ENCODE assay signal across 12 mouse cellular contexts in the genomic region with DNA sequence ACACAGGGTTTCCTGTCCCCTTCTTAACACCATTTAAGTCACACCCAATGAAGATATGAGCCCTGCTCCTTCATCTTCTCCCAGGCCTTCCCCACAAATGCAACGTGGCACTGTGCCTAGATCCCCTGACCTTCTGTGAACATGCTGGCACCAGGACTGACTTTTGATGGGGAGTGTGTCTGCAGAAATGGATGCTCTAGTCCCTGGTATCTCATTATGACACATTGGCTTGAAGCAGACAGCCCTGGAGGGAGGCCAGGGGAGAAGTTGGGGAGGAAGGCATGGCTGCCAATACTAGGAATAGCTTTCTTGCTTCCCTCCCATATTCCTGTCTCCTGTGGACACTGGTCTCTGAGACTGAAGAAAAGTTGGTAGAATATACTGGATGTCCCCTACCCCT. TPM values are rescaled to one million over a fixed set of nuclear protein-coding genes. Genes with fewer than 3 reads are reported as not detected.
DNase-seq lines count a peak whose midpoint lies in the region; ATAC-seq and TF ChIP-seq lines count a peak whose summit lies in the region.
"Had no signal": no experiment of that assay in that cellular context is flagged by ENCODE, and none has a peak within 500 bp of the region (broad histone marks: within the 10 kb centered on the region; RNA-seq: fewer than 3 reads in every experiment).

No protein-coding gene starts in this region.

- H3K27me3 ChIP-seq in midbrain, postnatal 0 days (ENCODE audit: insufficient read depth, low read length) = no peaks in the 10 kb centered on the region
- H3K27me3 ChIP-seq in midbrain, embryonic 14.5 days (ENCODE audit: control insufficient read depth, insufficient read depth, low read length) = no peaks in the 10 kb centered on the region
- H3K27me3 ChIP-seq in hindbrain, embryonic 13.5 days = no peaks in the 10 kb centered on the region

- no peak for TF ChIP-seq CTCF in midbrain, postnatal 0 days (IDR thresholded peaks at IDR 0.05)

- intact Hi-C loops in gastrocnemius, postnatal 14 days (cut with DNase I; ENCODE audit: low total_unique reads) = no loop called here

- no peak overlapping the region for H3K4me3 ChIP-seq in midbrain, postnatal 0 days (ENCODE audit: low read depth, low read length)
- H3K4me3 ChIP-seq in midbrain, embryonic 14.5 days (replicated peaks; ENCODE audit: low read depth, low read length) = no peak overlapping the region
- H3K4me3 ChIP-seq in hindbrain, embryonic 13.5 days = no peak overlapping the region

- no peak for ATAC-seq in midbrain, postnatal 0 days (ENCODE audit: low FRiP score)
- ATAC-seq in midbrain, embryonic 14.5 days (ENCODE audit: low FRiP score, low TSS enrichment) = no peak
- no peak for ATAC-seq in hindbrain, embryonic 13.5 days (ENCODE audit: low FRiP score)
- ATAC-seq: inflammation-experienced regulatory T-cells, adult 6 months had no signal

- no peak overlapping the region for H3K9ac ChIP-seq in midbrain, postnatal 0 days (replicated peaks; ENCODE audit: low read length, poor library complexity, severe bottlenecking)
- H3K9ac ChIP-seq in midbrain, embryonic 14.5 days (replicated peaks; ENCODE audit: low read length) = no peak overlapping the region
- H3K9ac ChIP-seq in hindbrain, embryonic 13.5 days = no peak overlapping the region

- H3K9me3 ChIP-seq in midbrain, postnatal 0 days (ENCODE audit: low read length) = no peaks in the 10 kb centered on the region
- no peaks in the 10 kb centered on the region for H3K9me3 ChIP-seq in midbrain, embryonic 14.5 days (ENCODE audit: control insufficient read depth, low read length)
- no peaks in the 10 kb centered on the region for H3K9me3 ChIP-seq in hindbrain, embryonic 13.5 days

- 83% methylated on average over 1 of the region's 1 CpGs for WGBS in midbrain, postnatal 0 days
- 73% methylated on average over 1 of the region's 1 CpGs for WGBS in midbrain, embryonic 14.5 days
- 86% methylated on average over 1 of the region's 1 CpGs for WGBS in hindbrain, embryonic 13.5 days

- no peaks in the 10 kb centered on the region for H3K36me3 ChIP-seq in midbrain, postnatal 0 days (ENCODE audit: insufficient read depth, low read length)
- H3K36me3 ChIP-seq in midbrain, embryonic 14.5 days (ENCODE audit: control insufficient read depth, insufficient read depth, low read length) = no peaks in the 10 kb centered on the region
- no peaks in the 10 kb centered on the region for H3K36me3 ChIP-seq in hindbrain, embryonic 13.5 days

- no peak overlapping the region for H3K27ac ChIP-seq in midbrain, postnatal 0 days (ENCODE audit: low read depth, low read length)
- H3K27ac ChIP-seq in midbrain, embryonic 14.5 days (replicated peaks; ENCODE audit: low read depth, low read length) = no peak overlapping the region
- H3K27ac ChIP-seq in hindbrain, embryonic 13.5 days = no peak overlapping the region
- H3K27ac ChIP-seq: kidney, postnatal 0 days had no signal

- no peak overlapping the region for H3K4me2 ChIP-seq in midbrain, postnatal 0 days (ENCODE audit: low read depth, low read length, poor library complexity, severe bottlenecking)
- no peak overlapping the region for H3K4me2 ChIP-seq in midbrain, embryonic 14.5 days (ENCODE audit: low read length)
- H3K4me2 ChIP-seq in hindbrain, embryonic 13.5 days = no peak overlapping the region
- H3K4me2 ChIP-seq: midbrain, embryonic 11.5 days had no signal

- DNase-seq in adrenal gland, postnatal 14 days = peak; percentile 17
- no peak for DNase-seq in adrenal gland, adult 18-20 months (ENCODE audit: low spot score in 2 of 2)
- DNase-seq in gastrocnemius, postnatal 14 days = peak; percentile 20
- no peak for DNase-seq in gastrocnemius, adult 8-10 months (ENCODE audit: low spot score in 2 of 2)
- peak; percentile 4 for DNase-seq in midbrain, postnatal 0 days (ENCODE audit: low spot score)
- no peak for DNase-seq in midbrain, embryonic 14.5 days
- DNase-seq in heart, postnatal 4 days = peak; percentile 58
- DNase-seq: thymus, postnatal 36 days had no signal

- no peaks in the 10 kb centered on the region for H3K4me1 ChIP-seq in midbrain, postnatal 0 days (ENCODE audit: insufficient read depth, low read length)
- H3K4me1 ChIP-seq in midbrain, embryonic 14.5 days (ENCODE audit: control insufficient read depth, insufficient read depth, low read length) = no peaks in the 10 kb centered on the region
- H3K4me1 ChIP-seq in hindbrain, embryonic 13.5 days (replicated peaks) = no peaks in the 10 kb centered on the region

RNA-seq across cellular contexts. Expression of gene Elac2, which starts 52.9 kb away (rescaled TPM):
- 39.9 and 47.8 TPM in 2 replicates for total RNA-seq in adrenal gland, postnatal 14 days (2021)
- total RNA-seq in adrenal gland, adult 18-20 months (2021) = 10 to 100 TPM; 43.4 to 45.5 TPM
- total RNA-seq in gastrocnemius, postnatal 14 days (2021) = 10 to 100 TPM; 19.4 to 21.2 TPM
- 10 to 100 TPM; 19.5 to 20.6 (median 19.7) TPM for total RNA-seq in gastrocnemius, adult 8-10 months (2022)
- total RNA-seq in midbrain, postnatal 0 days (2014; rRNA removed) = 33.6 and 34.5 TPM in 2 replicates
- polyA plus RNA-seq in midbrain, postnatal 0 days (2015; fragmentation: Nextera tagmentation; extraction: Ambion mirVana) = 23.4 TPM in 2 replicates
- 27.9 and 33.2 TPM in 2 replicates for polyA plus RNA-seq in midbrain, embryonic 14.5 days (2014; fragmentation: Nextera tagmentation; extraction: Ambion mirVana)
- total RNA-seq in heart, postnatal 4 days (2021) = 10 to 100 TPM; 20.2 to 21.1 TPM
- polyA plus RNA-seq in hindbrain, embryonic 13.5 days (2015; fragmentation: Nextera tagmentation; extraction: Ambion mirVana) = 32.6 and 33.1 TPM in 2 replicates

Comparison
In these comparisons a context has a peak if more than half of its experiments do, and no peak if none do; other contexts are left out.
1. DNase-seq: peak in adrenal gland, postnatal 14 days (single experiment), gastrocnemius, postnatal 14 days (single experiment), midbrain, postnatal 0 days (single experiment) and heart, postnatal 4 days (single experiment); none in adrenal gland, adult 18-20 months (0 of 2), gastrocnemius, adult 8-10 months (0 of 2) and midbrain, embryonic 14.5 days (single experiment).